Mouse (Mus musculus) megakaryocyte, embryonic 14.5 days (primary cell): ENCODE measurements around the gene Tpd52l1.

Experiments used
- FLI1 ChIP-seq: IDR thresholded peaks from 2 replicates; pipeline ENCODE4 v1.6.1; 2012; ENCODE audit warnings: low read length, inconsistent platforms, mixed read lengths
- GATA1 ChIP-seq: IDR thresholded peaks from 3 replicates; pipeline ENCODE4 v1.6.1; 2012; ENCODE audit warnings: mixed read lengths, low read length, inconsistent platforms, borderline replicate concordance

- TF ChIP-seq GATA1 (no peak), FLI1 (no peak)
These were observed 48.5 kb upstream of the Tpd52l1 start for GRCm38 (mm10) chr10:31494296-31494695.
